Mouse (Mus musculus): ENCODE measurements at regions not wholly inside any gene's neighbourhood (a gene's known extent, or its start where the extent isn't known, plus 50 kb on each side); places are given as distances from the start of the nearest gene placed in this dataset.

GRCm38 (mm10) chr3:144018559-144018958 is 186.5 kb downstream of the Lmo4 start:
- Histone ChIP-seq H3K9ac (replicated peaks) (no peak overlapping the region), H3K4me1 (replicated peaks; ENCODE audit: control insufficient read depth in 2 of 2, insufficient read depth in 2 of 2, low read length in 1 of 2) (no peaks in the 10 kb centered on the region), H3K27ac (no peak overlapping the region), H3K4me3 (ENCODE audit: insufficient read depth in 1 of 2, low read depth in 2 of 2, low read length in 2 of 2) (no peak overlapping the region), H3K4me2 (ENCODE audit: low read depth) (no peak overlapping the region), H3K9me3 (ENCODE audit: control insufficient read depth, low read length) (no peaks in the 10 kb centered on the region), H3K27me3 (ENCODE audit: control insufficient read depth, insufficient read depth, low read length) (no peaks in the 10 kb centered on the region), H3K36me3 (replicated peaks; ENCODE audit: control insufficient read depth, insufficient read depth, low read depth) (no peaks in the 10 kb centered on the region)
- TF ChIP-seq CTCF (IDR thresholded peaks at IDR 0.05; ENCODE audit: low read depth), result no peak
- no peak for TF ChIP-seq EP300 (IDR thresholded peaks at IDR 0.05; ENCODE audit: low read depth)
- DNase-seq (ENCODE audit: low read depth in 3 of 3, low spot score in 3 of 3) (no peak), ATAC-seq (ENCODE audit: insufficient read depth) (no peak)
- 57% methylated on average over 4 of the region's 4 CpGs for WGBS (ENCODE audit: insufficient replicate concordance)

- TF ChIP-seq CTCF (IDR thresholded peaks at IDR 0.05; ENCODE audit: low read depth) (no peak), EP300 (IDR thresholded peaks at IDR 0.05; ENCODE audit: low read depth) (no peak)
- Histone ChIP-seq H3K27ac (no peak overlapping the region), H3K4me2 (ENCODE audit: low read depth) (no peak overlapping the region), H3K4me3 (ENCODE audit: insufficient read depth in 1 of 2, low read depth in 2 of 2, low read length in 2 of 2) (no peak overlapping the region), H3K4me1 (replicated peaks; ENCODE audit: control insufficient read depth in 2 of 2, insufficient read depth in 2 of 2, low read length in 1 of 2) (no peaks in the 10 kb centered on the region), H3K36me3 (replicated peaks; ENCODE audit: control insufficient read depth, insufficient read depth, low read depth) (no peaks in the 10 kb centered on the region), H3K9me3 (ENCODE audit: control insufficient read depth, low read length) (no peaks in the 10 kb centered on the region), H3K27me3 (ENCODE audit: control insufficient read depth, insufficient read depth, low read length) (no peaks in the 10 kb centered on the region), H3K9ac (replicated peaks) (no peak overlapping the region)
- 42% methylated on average over 3 of the region's 3 CpGs for WGBS (ENCODE audit: insufficient replicate concordance)
- DNase-seq (ENCODE audit: low read depth in 3 of 3, low spot score in 3 of 3) (no peak), ATAC-seq (ENCODE audit: insufficient read depth) (no peak)
These were observed 189.8 kb downstream of the Lmo4 start for GRCm38 (mm10) chr3:144015236-144015635.

GRCm38 (mm10) chr3:144013481-144014125 is 191.4 kb downstream of the Lmo4 start:
- Histone ChIP-seq H3K4me2 (ENCODE audit: low read depth) (no peak overlapping the region), H3K27ac (no peak overlapping the region), H3K36me3 (replicated peaks; ENCODE audit: control insufficient read depth, insufficient read depth, low read depth) (no peaks in the 10 kb centered on the region), H3K4me1 (replicated peaks; ENCODE audit: control insufficient read depth in 2 of 2, insufficient read depth in 2 of 2, low read length in 1 of 2) (no peaks in the 10 kb centered on the region), H3K9me3 (ENCODE audit: control insufficient read depth, low read length) (no peaks in the 10 kb centered on the region), H3K4me3 (ENCODE audit: insufficient read depth in 1 of 2, low read depth in 2 of 2, low read length in 2 of 2) (no peak overlapping the region), H3K9ac (replicated peaks) (no peak overlapping the region), H3K27me3 (ENCODE audit: control insufficient read depth, insufficient read depth, low read length) (no peaks in the 10 kb centered on the region)
- no peak for ATAC-seq (ENCODE audit: insufficient read depth)
- WGBS (ENCODE audit: insufficient replicate concordance), result 53% methylated on average over 8 of the region's 8 CpGs
- TF ChIP-seq EP300 (IDR thresholded peaks at IDR 0.05; ENCODE audit: low read depth) (no peak), CTCF (IDR thresholded peaks at IDR 0.05; ENCODE audit: low read depth) (no peak)
- no peak for DNase-seq (ENCODE audit: low read depth in 3 of 3, low spot score in 3 of 3)

GRCm38 (mm10) chr3:144012820-144013219 is 192.2 kb downstream of the Lmo4 start:
- WGBS (ENCODE audit: insufficient replicate concordance), result 43% methylated on average over 6 of the region's 6 CpGs
- DNase-seq (ENCODE audit: low read depth in 3 of 3, low spot score in 3 of 3) (no peak), ATAC-seq (ENCODE audit: insufficient read depth) (no peak)

GRCm38 (mm10) chr3:144012173-144012572 is 192.8 kb downstream of the Lmo4 start:
- Histone ChIP-seq H3K27me3 (ENCODE audit: control insufficient read depth, insufficient read depth, low read length) (no peaks in the 10 kb centered on the region), H3K27ac (no peak overlapping the region), H3K4me1 (replicated peaks; ENCODE audit: control insufficient read depth in 2 of 2, insufficient read depth in 2 of 2, low read length in 1 of 2) (no peaks in the 10 kb centered on the region), H3K36me3 (replicated peaks; ENCODE audit: control insufficient read depth, insufficient read depth, low read depth) (no peaks in the 10 kb centered on the region), H3K4me2 (ENCODE audit: low read depth) (no peak overlapping the region), H3K4me3 (ENCODE audit: insufficient read depth in 1 of 2, low read depth in 2 of 2, low read length in 2 of 2) (no peak overlapping the region), H3K9ac (replicated peaks) (no peak overlapping the region), H3K9me3 (ENCODE audit: control insufficient read depth, low read length) (no peaks in the 10 kb centered on the region)
- ATAC-seq (ENCODE audit: insufficient read depth) (no peak), DNase-seq (ENCODE audit: low read depth in 3 of 3, low spot score in 3 of 3) (no peak)
- WGBS (ENCODE audit: insufficient replicate concordance), result 26% methylated on average over 3 of the region's 3 CpGs
- no peak for TF ChIP-seq EP300 (IDR thresholded peaks at IDR 0.05; ENCODE audit: low read depth)
- no peak for TF ChIP-seq CTCF (IDR thresholded peaks at IDR 0.05; ENCODE audit: low read depth)

More at GRCm38 (mm10) chr3:144012820-144013219, 192.2 kb downstream of the Lmo4 start:
- Histone ChIP-seq H3K4me3 (ENCODE audit: insufficient read depth in 1 of 2, low read depth in 2 of 2, low read length in 2 of 2) (no peak overlapping the region), H3K4me2 (ENCODE audit: low read depth) (no peak overlapping the region), H3K27me3 (ENCODE audit: control insufficient read depth, insufficient read depth, low read length) (no peaks in the 10 kb centered on the region), H3K9me3 (ENCODE audit: control insufficient read depth, low read length) (no peaks in the 10 kb centered on the region), H3K27ac (no peak overlapping the region), H3K9ac (replicated peaks) (no peak overlapping the region), H3K36me3 (replicated peaks; ENCODE audit: control insufficient read depth, insufficient read depth, low read depth) (no peaks in the 10 kb centered on the region), H3K4me1 (replicated peaks; ENCODE audit: control insufficient read depth in 2 of 2, insufficient read depth in 2 of 2, low read length in 1 of 2) (no peaks in the 10 kb centered on the region)
- no peak for TF ChIP-seq EP300 (IDR thresholded peaks at IDR 0.05; ENCODE audit: low read depth)
- TF ChIP-seq CTCF (IDR thresholded peaks at IDR 0.05; ENCODE audit: low read depth), result no peak
